Mouse (Mus musculus) kidney, adult 2 months (tissue): Measurements from ENCODE around the gene Slc35a3.

Experiments
- CTCF ChIP-seq: fragments of 200-500 bp; conservative IDR thresholded peaks from 2 replicates; pipeline ENCODE4 v1.5.1; 2011; ENCODE audit warnings: low read depth, mild to moderate bottlenecking, control low read depth, low read length, moderate library complexity, mixed read lengths; ENCODE audit not compliant: insufficient read depth, insufficient read length
- POLR2A ChIP-seq: fragments of 200-500 bp; IDR thresholded peaks from one replicate; pipeline ENCODE4 v1.6.1; 2011; ENCODE audit warnings: low read depth, low read length, control low read depth

GRCm38 (mm10) chr3:116622641-116623040, 90.0 kb downstream of the Slc35a3 start:
- TF ChIP-seq POLR2A, result no peak
- TF ChIP-seq CTCF, result no peak
